Mouse (Mus musculus): ENCODE results near the gene Atp10a.

Atp10a gene

DNA sequence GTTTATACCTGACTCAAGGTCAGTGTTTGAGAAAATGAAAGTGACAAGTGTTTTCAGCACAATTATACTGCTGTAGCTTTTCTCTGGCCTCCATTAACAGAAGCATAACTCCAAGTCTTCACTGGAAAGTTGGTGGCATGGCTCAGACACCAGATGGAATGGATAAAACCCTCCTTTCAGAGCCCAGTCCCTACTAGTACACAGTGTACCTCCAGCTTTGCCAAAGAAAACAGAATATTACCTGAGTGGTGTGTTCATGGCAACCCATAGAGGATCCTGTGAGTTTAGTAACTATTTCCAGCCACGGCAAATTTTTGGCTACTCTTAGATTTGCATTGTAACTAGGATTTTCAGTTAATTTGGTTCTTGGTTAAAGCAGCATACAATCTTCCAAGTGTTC lies 185.1 kb downstream of the Atp10a start:
- Histone ChIP-seq H3K36me3 (ENCODE audit: control insufficient read depth, insufficient read depth, low read length, poor library complexity, severe bottlenecking) (no peaks in the 10 kb centered on the region), H3K27me3 (ENCODE audit: control insufficient read depth, insufficient read depth, low read length, poor library complexity, severe bottlenecking) (no peaks in the 10 kb centered on the region)
- DNase-seq (ENCODE audit: low read depth, low spot score): no peak

DNA sequence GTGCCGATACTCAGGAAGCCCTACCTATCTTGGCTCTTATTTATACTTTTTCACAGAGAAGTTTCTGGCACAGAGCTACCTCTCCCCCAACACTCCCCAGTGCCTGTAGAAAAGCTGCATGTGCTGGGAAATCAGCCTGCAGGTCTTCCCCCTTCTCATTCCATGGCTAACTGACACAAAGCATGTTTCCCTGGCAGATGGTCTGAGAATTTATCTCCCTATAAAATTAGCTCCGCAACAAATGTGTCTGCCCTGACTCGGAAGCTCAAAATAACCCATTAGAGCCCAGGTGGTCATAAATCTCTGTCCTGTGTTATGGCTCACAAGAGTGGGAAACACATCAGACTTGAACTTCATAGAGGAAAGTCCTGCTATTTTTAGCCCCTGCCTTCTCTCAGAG lies 186.9 kb downstream of the Atp10a start:
- Histone ChIP-seq H3K36me3 (ENCODE audit: control insufficient read depth, insufficient read depth, low read length, poor library complexity, severe bottlenecking) (no peaks in the 10 kb centered on the region), H3K27me3 (ENCODE audit: control insufficient read depth, insufficient read depth, low read length, poor library complexity, severe bottlenecking) (no peaks in the 10 kb centered on the region)
- DNase-seq (ENCODE audit: low read depth, low spot score): no peak

DNA sequence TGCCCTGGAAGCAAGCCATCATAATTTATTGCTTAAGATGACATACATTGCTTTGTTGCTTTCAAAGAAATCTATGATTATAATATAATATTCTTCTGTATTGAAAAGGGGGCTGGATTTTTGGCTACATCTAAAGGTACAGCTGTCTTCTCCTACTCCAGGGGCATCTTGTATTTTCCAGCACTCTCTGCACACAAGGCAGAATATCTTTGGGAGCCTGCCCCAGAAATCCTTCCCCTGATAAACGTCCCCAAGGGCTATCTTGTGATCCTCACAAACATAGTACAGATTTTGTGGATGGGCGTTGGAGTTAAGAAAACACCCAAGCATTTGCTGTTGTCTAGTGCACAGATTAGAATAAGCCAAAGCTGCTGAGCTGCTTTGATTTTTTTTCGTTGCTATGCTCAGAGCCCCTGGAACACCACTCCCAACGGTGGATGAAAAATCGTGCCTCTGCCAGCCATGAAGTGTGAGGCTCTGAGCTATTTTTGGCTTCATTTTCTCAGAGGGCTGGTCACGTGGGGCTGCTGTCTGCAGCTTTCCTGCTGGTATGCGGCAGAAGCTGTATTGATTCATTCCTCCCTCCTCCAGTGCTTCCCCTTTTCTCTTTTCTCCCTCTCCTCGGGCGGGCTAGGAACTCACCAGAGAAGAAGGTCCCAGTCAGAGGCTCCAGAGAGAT lies 187.9 kb downstream of the Atp10a start:
- H3K27me3 ChIP-seq (ENCODE audit: control insufficient read depth, insufficient read depth, low read length, poor library complexity, severe bottlenecking): no peaks in the 10 kb centered on the region
- DNase-seq (ENCODE audit: low read depth, low spot score): peak; percentile 25
- H3K36me3 ChIP-seq (ENCODE audit: control insufficient read depth, insufficient read depth, low read length, poor library complexity, severe bottlenecking): no peaks in the 10 kb centered on the region

DNA sequence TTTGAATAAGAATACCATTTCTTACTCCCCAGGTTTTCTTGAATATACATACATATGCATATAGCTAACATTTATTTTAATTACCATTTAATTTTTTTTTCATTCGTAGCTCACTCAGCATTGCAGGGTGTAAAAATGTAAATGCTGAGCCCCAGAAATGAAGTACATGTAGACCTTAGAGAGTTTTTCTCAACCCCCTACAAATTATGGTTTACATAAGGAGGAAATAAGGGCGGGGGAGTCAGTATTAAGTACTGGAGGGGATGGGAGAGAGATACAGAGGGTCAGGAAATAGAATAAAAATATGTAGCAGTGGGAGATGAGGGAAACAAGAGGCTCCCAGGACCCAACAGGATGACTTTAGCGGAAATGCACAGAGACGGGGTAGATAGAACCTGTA lies 188.5 kb downstream of the Atp10a start:
- Histone ChIP-seq H3K27me3 (ENCODE audit: control insufficient read depth, insufficient read depth, low read length, poor library complexity, severe bottlenecking) (no peaks in the 10 kb centered on the region), H3K36me3 (ENCODE audit: control insufficient read depth, insufficient read depth, low read length, poor library complexity, severe bottlenecking) (no peaks in the 10 kb centered on the region)
- DNase-seq (ENCODE audit: low read depth, low spot score): no peak

DNA sequence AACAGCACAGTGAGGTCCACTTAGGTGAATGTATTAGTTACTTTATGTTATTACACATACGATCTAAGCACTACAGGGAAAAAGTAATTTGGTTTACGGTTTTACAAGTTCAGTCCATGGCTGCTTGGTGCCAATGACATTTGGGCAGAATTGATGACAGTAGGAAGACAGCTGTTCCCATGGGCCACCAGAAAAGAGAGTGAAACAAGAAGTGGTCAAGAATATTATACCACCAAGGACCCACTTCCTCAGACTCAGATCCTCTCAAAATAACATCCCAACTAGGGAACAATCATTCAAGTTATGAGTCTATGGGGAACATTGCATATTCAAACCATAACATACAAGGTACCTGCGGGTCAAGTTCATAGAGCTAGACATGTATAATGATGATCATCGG lies 203.0 kb downstream of the Atp10a start:
- DNase-seq (ENCODE audit: low read depth, low spot score): peak; percentile 57
- H3K36me3 ChIP-seq (ENCODE audit: control insufficient read depth, insufficient read depth, low read length, poor library complexity, severe bottlenecking): no peaks in the 10 kb centered on the region
- no peaks in the 10 kb centered on the region for H3K27me3 ChIP-seq (ENCODE audit: control insufficient read depth, insufficient read depth, low read length, poor library complexity, severe bottlenecking)

DNA sequence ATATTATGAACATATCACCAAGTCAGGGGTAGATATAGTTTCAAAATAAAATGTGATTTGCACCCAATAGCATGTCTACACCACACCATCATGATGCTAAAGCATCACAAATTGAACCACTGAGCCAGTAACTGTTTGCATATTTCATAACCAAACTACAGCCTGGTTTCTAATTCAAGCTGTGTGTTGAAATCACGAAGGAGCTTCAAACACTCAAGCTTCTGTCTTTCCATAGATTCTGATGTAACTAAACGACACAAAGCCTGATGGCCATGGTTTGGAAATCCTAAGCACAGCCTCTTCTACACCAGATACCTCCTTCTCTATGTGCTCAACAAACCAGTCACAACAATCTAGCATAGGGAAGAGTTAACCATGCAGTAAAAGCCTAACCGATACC lies 207.2 kb downstream of the Atp10a start:
- no peak for DNase-seq (ENCODE audit: low read depth, low spot score)
- H3K36me3 ChIP-seq (ENCODE audit: control insufficient read depth, insufficient read depth, low read length, poor library complexity, severe bottlenecking): no peaks in the 10 kb centered on the region
- H3K27me3 ChIP-seq (ENCODE audit: control insufficient read depth, insufficient read depth, low read length, poor library complexity, severe bottlenecking): no peaks in the 10 kb centered on the region

DNA sequence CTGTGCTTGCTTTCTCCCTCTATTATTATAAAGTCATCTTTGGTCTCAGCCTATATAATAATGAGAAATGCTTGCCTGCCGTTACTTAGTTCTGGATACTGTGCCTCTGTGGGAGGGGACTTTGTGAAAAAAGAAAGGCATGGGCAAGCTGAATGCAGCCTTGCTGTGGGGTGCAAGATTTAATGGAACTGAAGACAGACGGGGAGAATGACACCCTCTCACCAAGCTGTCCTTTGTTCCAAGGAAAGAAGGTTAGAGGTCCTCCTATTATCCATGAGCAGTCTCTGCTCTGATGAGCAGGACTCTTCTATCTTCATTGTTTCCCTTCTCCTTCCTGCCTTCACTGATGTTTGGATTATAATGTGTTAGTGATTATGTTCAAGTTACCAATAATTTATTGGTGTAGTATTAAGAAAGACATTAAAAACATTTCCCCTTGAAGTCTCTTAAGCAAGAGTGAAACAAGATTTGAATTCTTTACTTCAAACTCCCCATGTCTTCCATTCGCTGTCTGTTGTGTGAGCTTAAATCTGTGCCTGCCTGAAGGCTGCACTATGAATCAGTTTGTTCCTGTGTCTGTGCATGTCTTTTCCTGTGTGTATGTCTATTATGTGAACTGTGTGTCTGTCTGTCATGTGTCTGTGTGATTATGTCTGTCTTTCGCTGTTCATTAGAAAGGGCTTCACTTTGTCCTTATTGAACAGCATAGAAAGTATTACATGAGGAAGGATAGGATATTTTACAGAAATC lies 211.1 kb downstream of the Atp10a start:
- DNase-seq (ENCODE audit: low read depth, low spot score): no peak
- Histone ChIP-seq H3K27me3 (ENCODE audit: control insufficient read depth, insufficient read depth, low read length, poor library complexity, severe bottlenecking) (no peaks in the 10 kb centered on the region), H3K36me3 (ENCODE audit: control insufficient read depth, insufficient read depth, low read length, poor library complexity, severe bottlenecking) (no peaks in the 10 kb centered on the region)

DNA sequence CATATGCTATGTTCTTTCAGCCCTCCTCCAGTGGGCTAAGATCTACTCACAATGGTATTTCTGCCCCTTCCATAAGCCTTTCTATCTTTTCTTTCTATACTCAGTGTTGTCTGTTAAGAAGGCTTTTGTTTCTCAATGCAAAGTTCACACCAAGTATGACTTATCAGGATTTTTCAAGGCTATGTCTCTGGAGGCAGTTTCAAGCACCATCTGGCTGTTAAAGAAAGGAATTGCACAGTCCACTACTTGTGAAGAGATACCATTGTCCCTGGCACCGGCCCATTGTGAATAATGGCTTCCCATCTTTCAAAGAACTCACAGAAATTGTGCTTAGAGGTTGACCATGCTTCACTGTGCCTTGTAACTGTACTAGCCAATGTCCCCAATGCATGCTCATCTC lies 214.7 kb downstream of the Atp10a start:
- H3K36me3 ChIP-seq (ENCODE audit: control insufficient read depth, insufficient read depth, low read length, poor library complexity, severe bottlenecking): no peaks in the 10 kb centered on the region
- no peak for DNase-seq (ENCODE audit: low read depth, low spot score)
- no peaks in the 10 kb centered on the region for H3K27me3 ChIP-seq (ENCODE audit: control insufficient read depth, insufficient read depth, low read length, poor library complexity, severe bottlenecking)

DNA sequence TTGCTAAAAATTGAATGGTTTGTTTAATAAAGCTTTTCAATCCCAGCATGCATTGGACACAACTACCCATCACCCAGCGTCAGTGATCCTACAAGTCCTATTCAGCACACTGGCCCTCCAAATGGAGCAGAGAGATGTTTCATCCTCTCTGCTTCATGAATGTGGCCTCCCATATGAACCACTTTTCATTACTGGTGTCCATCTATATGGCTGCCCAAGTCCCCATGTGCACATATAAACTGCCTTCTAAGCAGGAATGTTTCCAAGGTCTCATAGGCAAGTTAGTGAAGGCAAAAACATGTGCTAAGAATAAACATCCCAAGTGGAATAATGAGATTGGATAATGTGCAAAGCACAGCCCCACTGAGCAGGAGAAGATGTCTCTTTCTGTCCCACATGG lies 217.7 kb downstream of the Atp10a start:
- H3K36me3 ChIP-seq (ENCODE audit: control insufficient read depth, insufficient read depth, low read length, poor library complexity, severe bottlenecking): no peaks in the 10 kb centered on the region
- no peaks in the 10 kb centered on the region for H3K27me3 ChIP-seq (ENCODE audit: control insufficient read depth, insufficient read depth, low read length, poor library complexity, severe bottlenecking)
- DNase-seq (ENCODE audit: low read depth, low spot score): no peak

All from splenic B cell, adult 2 months (primary cell).